Mouse (Mus musculus): Measurements from ENCODE around the gene Stk35. TPM values are rescaled to one million over a fixed set of nuclear protein-coding genes. Genes with fewer than 3 reads are reported as not detected.
"Not testable (repeated sequence)": the region's sequence is repeated elsewhere in the genome, so short reads cannot be mapped to it uniquely, and the experiment has no call there.

The Stk35 gene
- polyA plus RNA-seq, 1 experiment from 2014 or later = 19.4 TPM

- H3K36me3 ChIP-seq = no peaks in the 10 kb centered on the region
- no peak overlapping the region for H3K27ac ChIP-seq
- no peaks in the 10 kb centered on the region for H3K27me3 ChIP-seq (ENCODE audit: low read depth, poor library complexity, severe bottlenecking)
- H3K4me3 ChIP-seq = no peak overlapping the region
- H3K9me3 ChIP-seq (replicated peaks) = no peaks in the 10 kb centered on the region
- DNase-seq (ENCODE audit: low spot score) = no peak
- WGBS = 96% methylated on average over 2 of the region's 2 CpGs
- H3K4me1 ChIP-seq = no peaks in the 10 kb centered on the region
Measured at GRCm38 (mm10) chr2:129846501-129846900, 46.2 kb downstream of the Stk35 start.

GRCm38 (mm10) chr2:129849078-129849477, 48.8 kb downstream of the Stk35 start:
- not testable (repeated sequence) for H3K9me3 ChIP-seq (replicated peaks); DNase-seq (ENCODE audit: low spot score); H3K4me3 ChIP-seq; H3K36me3 ChIP-seq; H3K27ac ChIP-seq; H3K4me1 ChIP-seq; H3K27me3 ChIP-seq (ENCODE audit: low read depth, poor library complexity, severe bottlenecking)
- 93% methylated on average over 3 of the region's 3 CpGs for WGBS

GRCm38 (mm10) chr2:129851512-129851911, 51.2 kb downstream of the Stk35 start:
- H3K9me3 ChIP-seq (replicated peaks) = no peaks in the 10 kb centered on the region
- H3K27me3 ChIP-seq (ENCODE audit: low read depth, poor library complexity, severe bottlenecking) = no peaks in the 10 kb centered on the region
- H3K27ac ChIP-seq = no peak overlapping the region
- no peak overlapping the region for H3K4me3 ChIP-seq
- WGBS = 89% methylated on average over 4 of the region's 4 CpGs
- no peaks in the 10 kb centered on the region for H3K36me3 ChIP-seq
- DNase-seq (ENCODE audit: low spot score) = no peak
- no peaks in the 10 kb centered on the region for H3K4me1 ChIP-seq

GRCm38 (mm10) chr2:129863256-129863655, 62.9 kb downstream of the Stk35 start:
- H3K27me3 ChIP-seq (ENCODE audit: low read depth, poor library complexity, severe bottlenecking) = no peaks in the 10 kb centered on the region
- 88% methylated on average over 5 of the region's 5 CpGs for WGBS
- no peak for DNase-seq (ENCODE audit: low spot score)

GRCm38 (mm10) chr2:129864958-129865357, 64.6 kb downstream of the Stk35 start:
- H3K27me3 ChIP-seq (ENCODE audit: low read depth, poor library complexity, severe bottlenecking) = no peaks in the 10 kb centered on the region
- 93% methylated on average over 3 of the region's 3 CpGs for WGBS
- no peak overlapping the region for H3K4me3 ChIP-seq
- H3K9me3 ChIP-seq (replicated peaks) = no peaks in the 10 kb centered on the region
- H3K27ac ChIP-seq = no peak overlapping the region
- no peak for DNase-seq (ENCODE audit: low spot score)
- no peaks in the 10 kb centered on the region for H3K4me1 ChIP-seq
- H3K36me3 ChIP-seq = no peaks in the 10 kb centered on the region

More at GRCm38 (mm10) chr2:129863256-129863655, 62.9 kb downstream of the Stk35 start:
- H3K36me3 ChIP-seq = no peaks in the 10 kb centered on the region
- no peaks in the 10 kb centered on the region for H3K9me3 ChIP-seq (replicated peaks)
- no peak overlapping the region for H3K27ac ChIP-seq
- H3K4me3 ChIP-seq = no peak overlapping the region
- H3K4me1 ChIP-seq = no peaks in the 10 kb centered on the region

- DNase-seq (ENCODE audit: low spot score) = no peak
- whole genome bisulfite sequencing = 94% methylated on average over 5 of the region's 5 CpGs
- Histone ChIP-seq H3K27ac (no peak overlapping the region), H3K4me1 (no peaks in the 10 kb centered on the region), H3K36me3 (no peaks in the 10 kb centered on the region), H3K4me3 (no peak overlapping the region), H3K27me3 (ENCODE audit: low read depth, poor library complexity, severe bottlenecking) (no peaks in the 10 kb centered on the region), H3K9me3 (replicated peaks) (no peaks in the 10 kb centered on the region)
Measured at GRCm38 (mm10) chr2:129869151-129869550, 68.8 kb downstream of the Stk35 start.

- Histone ChIP-seq H3K4me3 (no peak overlapping the region), H3K36me3 (no peaks in the 10 kb centered on the region), H3K27me3 (ENCODE audit: low read depth, poor library complexity, severe bottlenecking) (no peaks in the 10 kb centered on the region), H3K9me3 (replicated peaks) (no peaks in the 10 kb centered on the region), H3K27ac (no peak overlapping the region), H3K4me1 (no peaks in the 10 kb centered on the region)
- 92% methylated on average over 5 of the region's 5 CpGs for WGBS
- DNase-seq (ENCODE audit: low spot score) = no peak
Measured at GRCm38 (mm10) chr2:129871246-129871645, 70.9 kb downstream of the Stk35 start.

GRCm38 (mm10) chr2:129872071-129872470, 71.8 kb downstream of the Stk35 start:
- DNase-seq (ENCODE audit: low spot score) = no peak
- Histone ChIP-seq H3K4me3 (no peak overlapping the region), H3K4me1 (no peaks in the 10 kb centered on the region), H3K27ac (no peak overlapping the region), H3K27me3 (ENCODE audit: low read depth, poor library complexity, severe bottlenecking) (no peaks in the 10 kb centered on the region), H3K9me3 (replicated peaks) (no peaks in the 10 kb centered on the region), H3K36me3 (no peaks in the 10 kb centered on the region)
- WGBS = 91% methylated on average over 7 of the region's 7 CpGs

- Histone ChIP-seq H3K4me3 (no peak overlapping the region), H3K27ac (no peak overlapping the region), H3K36me3 (no peaks in the 10 kb centered on the region), H3K27me3 (ENCODE audit: low read depth, poor library complexity, severe bottlenecking) (no peaks in the 10 kb centered on the region), H3K9me3 (replicated peaks) (no peaks in the 10 kb centered on the region), H3K4me1 (no peaks in the 10 kb centered on the region)
- 16% methylated on average over 5 of the region's 5 CpGs for WGBS
- DNase-seq (ENCODE audit: low spot score) = peak; percentile 82
Measured at GRCm38 (mm10) chr2:129873489-129873888, 73.2 kb downstream of the Stk35 start.

- Histone ChIP-seq H3K4me1 (no peaks in the 10 kb centered on the region), H3K36me3 (no peaks in the 10 kb centered on the region), H3K27me3 (ENCODE audit: low read depth, poor library complexity, severe bottlenecking) (no peaks in the 10 kb centered on the region), H3K4me3 (no peak overlapping the region), H3K27ac (no peak overlapping the region), H3K9me3 (replicated peaks) (no peaks in the 10 kb centered on the region)
- DNase-seq (ENCODE audit: low spot score) = no peak
- 73% methylated on average over 9 of the region's 9 CpGs for WGBS
Measured at GRCm38 (mm10) chr2:129874084-129874483, 73.8 kb downstream of the Stk35 start.

- H3K27ac ChIP-seq = no peak overlapping the region
- no peak overlapping the region for H3K4me3 ChIP-seq
- H3K4me1 ChIP-seq = no peaks in the 10 kb centered on the region
- no peaks in the 10 kb centered on the region for H3K27me3 ChIP-seq (ENCODE audit: low read depth, poor library complexity, severe bottlenecking)
- no peaks in the 10 kb centered on the region for H3K9me3 ChIP-seq (replicated peaks)
- H3K36me3 ChIP-seq = no peaks in the 10 kb centered on the region
- WGBS = 79% methylated on average over 10 of the region's 10 CpGs
- no peak for DNase-seq (ENCODE audit: low spot score)
Measured at GRCm38 (mm10) chr2:129874509-129875095, 74.3 kb downstream of the Stk35 start.

- no peak for DNase-seq (ENCODE audit: low spot score)
- Histone ChIP-seq H3K9me3 (replicated peaks) (no peaks in the 10 kb centered on the region), H3K27me3 (ENCODE audit: low read depth, poor library complexity, severe bottlenecking) (no peaks in the 10 kb centered on the region), H3K27ac (no peak overlapping the region), H3K4me1 (no peaks in the 10 kb centered on the region), H3K36me3 (no peaks in the 10 kb centered on the region), H3K4me3 (no peak overlapping the region)
Measured at GRCm38 (mm10) chr2:129876935-129877334, 76.6 kb downstream of the Stk35 start.

GRCm38 (mm10) chr2:129879817-129880216, 79.5 kb downstream of the Stk35 start:
- Histone ChIP-seq H3K4me1 (no peaks in the 10 kb centered on the region), H3K9me3 (replicated peaks) (no peaks in the 10 kb centered on the region), H3K27ac (no peak overlapping the region), H3K27me3 (ENCODE audit: low read depth, poor library complexity, severe bottlenecking) (no peaks in the 10 kb centered on the region), H3K36me3 (no peaks in the 10 kb centered on the region), H3K4me3 (no peak overlapping the region)
- WGBS = 45% methylated on average over 3 of the region's 3 CpGs
- peak; percentile 47 for DNase-seq (ENCODE audit: low spot score)

GRCm38 (mm10) chr2:129880226-129880625, 79.9 kb downstream of the Stk35 start:
- DNase-seq (ENCODE audit: low spot score) = no peak
- no peaks in the 10 kb centered on the region for H3K4me1 ChIP-seq
- H3K27me3 ChIP-seq (ENCODE audit: low read depth, poor library complexity, severe bottlenecking) = no peaks in the 10 kb centered on the region
- H3K9me3 ChIP-seq (replicated peaks) = no peaks in the 10 kb centered on the region
- WGBS = 88% methylated on average over 7 of the region's 7 CpGs
- H3K36me3 ChIP-seq = no peaks in the 10 kb centered on the region
- no peak overlapping the region for H3K27ac ChIP-seq
- no peak overlapping the region for H3K4me3 ChIP-seq

Measured in limb, embryonic 10.5 days (tissue).